1 mouse cellular context compared by ENCODE assay signal in the genomic region with DNA sequence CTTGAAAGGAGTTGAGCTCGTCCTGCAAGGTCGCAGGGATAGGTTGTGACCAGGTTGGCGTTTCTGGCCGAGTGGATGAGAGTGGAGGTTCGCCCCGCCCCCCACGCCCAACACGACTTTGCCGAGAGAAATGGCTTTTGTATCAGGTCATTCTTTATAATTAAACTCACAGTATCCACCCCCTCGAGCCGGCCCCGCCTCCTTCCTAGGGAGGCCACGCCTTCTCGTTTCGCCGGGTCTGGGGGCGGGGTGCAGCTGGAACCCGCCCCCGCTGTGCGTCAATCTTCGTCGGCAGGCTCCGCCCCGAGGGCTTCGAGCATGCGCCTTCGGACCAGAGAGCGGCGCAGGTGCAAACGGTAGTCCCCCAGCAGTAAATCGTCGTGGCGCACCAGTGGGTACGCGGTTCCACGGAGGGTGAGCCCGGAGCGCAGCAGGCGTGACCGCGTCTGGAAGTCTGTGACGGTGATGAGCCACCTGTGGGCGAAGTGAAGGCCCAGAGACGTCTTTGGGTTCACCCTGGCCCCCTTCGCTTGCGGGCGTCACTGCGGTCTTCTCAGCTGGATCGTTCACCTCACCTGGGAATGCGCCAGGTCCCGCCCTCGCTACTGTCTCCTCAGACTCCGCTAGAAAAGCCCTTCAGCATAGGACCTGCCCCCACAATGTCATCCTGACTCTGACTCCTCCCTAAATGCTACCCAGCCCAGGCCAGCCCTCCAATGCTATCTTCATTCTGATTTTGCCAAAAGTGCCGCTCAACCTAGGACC.
A peak's percentile ranks its signal among the peaks of the same experiment; 100 is the strongest.
TF ChIP-seq lines count a peak whose summit lies in the region.

No protein-coding gene starts in this region.

TF ChIP-seq in MEL, 35 proteins besides CTCF, POLR2A, EP300 and RAD21 (continued from another document):
- TF ChIP-seq NRF1 (IDR thresholded peaks at IDR 0.05; ENCODE audit: insufficient read depth, low read depth, low read length, poor library complexity, severe bottlenecking) (peak; percentile 74), POLR2AphosphoS2 (IDR thresholded peaks at IDR 0.05; ENCODE audit: low read length) (peak; percentile 96), TBP (IDR thresholded peaks at IDR 0.05; ENCODE audit: low read depth, low read length) (0 out of 2 replicates have a peak, but pooled peaks have one; percentile 11), USF1 (IDR thresholded peaks at IDR 0.05; ENCODE audit: low read depth, low read length) (no peak), ZKSCAN1 (IDR thresholded peaks at IDR 0.05; ENCODE audit: low read depth, low read length) (no peak), MAZ (IDR thresholded peaks at IDR 0.05; ENCODE audit: low read depth, low read length) (no peak), MYB (IDR thresholded peaks at IDR 0.05; ENCODE audit: low read depth, low read length) (no peak), ETS1 (IDR thresholded peaks at IDR 0.05; ENCODE audit: low read depth, low read length) (no peak), HCFC1 (IDR thresholded peaks at IDR 0.05; ENCODE audit: low read depth, low read length) (peak; percentile 59; the same call in 1 of the 2 replicates), UBTF (IDR thresholded peaks at IDR 0.05; ENCODE audit: borderline replicate concordance, insufficient read depth, low read depth, low read length) (no peak), ZNF384 (IDR thresholded peaks at IDR 0.05; ENCODE audit: low read depth, low read length) (no peak), CHD2 (IDR thresholded peaks at IDR 0.05; ENCODE audit: low read length) (no peak), SIN3A (IDR thresholded peaks at IDR 0.05; ENCODE audit: low read length) (no peak; the same call in 1 of the 2 replicates), NELFE (IDR thresholded peaks at IDR 0.05; ENCODE audit: low read depth, low read length) (peak; percentile 54), ZC3H11A (IDR thresholded peaks at IDR 0.05; ENCODE audit: low read depth, low read length) (no peak), BHLHE40 (IDR thresholded peaks at IDR 0.05; ENCODE audit: borderline replicate concordance, low read depth, low read length) (no peak)
